Mouse (Mus musculus) liver, embryonic 14.5 days (tissue): Measurements from ENCODE around the gene Vmn2r11.

Source experiments
- CTCF ChIP-seq: IDR thresholded peaks from 2 replicates; pipeline ENCODE4 v1.5.1; 2016; ENCODE audit warnings: antibody characterized with exemption, low read depth, control low read depth
- EP300 ChIP-seq: IDR thresholded peaks from 2 replicates; pipeline ENCODE4 v1.6.1; 2016; ENCODE audit warnings: antibody characterized with exemption, low read depth

- TF ChIP-seq CTCF: no peak
- no peak for TF ChIP-seq EP300
Observed at GRCm38 (mm10) chr5:109032591-109032990, 26.8 kb downstream of the Vmn2r11 start.
